Mouse (Mus musculus) lung, postnatal 10 days (tissue): ENCODE measurements at regions not wholly inside any gene's neighbourhood (a gene's known extent, or its start where the extent isn't known, plus 50 kb on each side); places are given as distances from the start of the nearest gene placed in this dataset.

Experiments used
- DNase-seq: peaks from one replicate; pipeline ENCODE4 v3.0.0; 2021

- no peak for DNase-seq
Observed at GRCm38 (mm10) chr1:144452141-144452540, 115.3 kb downstream of the Rgs21 start.

GRCm38 (mm10) chr1:144451731-144452130 lies 115.7 kb downstream of the Rgs21 start:
- DNase-seq: no peak

DNA sequence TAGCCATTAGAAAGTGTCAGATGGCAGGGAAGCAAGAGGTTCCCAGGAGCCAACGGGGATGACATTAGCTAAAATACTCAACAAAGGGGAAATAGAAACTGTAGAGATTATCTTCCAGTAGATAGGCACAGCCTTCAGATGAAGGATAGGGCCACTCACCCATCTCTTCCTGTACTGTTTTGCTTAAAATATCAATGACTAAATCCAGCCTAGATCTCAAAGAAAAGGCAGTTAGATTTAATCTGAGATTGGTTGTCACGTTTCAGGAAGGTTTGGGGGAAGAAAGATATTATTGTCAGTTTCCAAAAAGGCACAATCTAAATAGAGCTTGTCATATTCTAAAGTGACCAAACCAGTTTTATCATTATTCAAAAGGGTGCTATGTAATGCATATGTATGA lies 130.8 kb downstream of the Rgs21 start:
- DNase-seq: no peak

DNA sequence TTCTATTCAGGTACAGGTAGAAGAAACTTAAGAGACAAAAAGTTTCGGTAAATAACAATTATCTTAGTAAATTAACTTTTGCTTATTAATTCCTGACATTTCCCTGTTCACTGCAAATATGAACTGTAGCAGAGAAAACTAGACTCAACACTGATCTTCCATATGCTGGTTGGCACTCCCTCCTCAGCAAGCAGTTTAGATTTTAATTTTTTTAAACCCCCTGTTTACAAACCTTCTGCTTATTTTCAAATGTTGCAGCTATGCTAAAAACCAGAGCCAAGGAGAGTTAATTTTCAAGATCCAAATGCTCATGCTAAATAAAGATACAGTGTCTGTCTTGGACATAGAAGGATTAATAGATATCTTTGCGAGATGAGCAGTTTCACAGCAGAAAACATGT lies 134.7 kb downstream of the Rgs21 start:
- DNase-seq: no peak

DNA sequence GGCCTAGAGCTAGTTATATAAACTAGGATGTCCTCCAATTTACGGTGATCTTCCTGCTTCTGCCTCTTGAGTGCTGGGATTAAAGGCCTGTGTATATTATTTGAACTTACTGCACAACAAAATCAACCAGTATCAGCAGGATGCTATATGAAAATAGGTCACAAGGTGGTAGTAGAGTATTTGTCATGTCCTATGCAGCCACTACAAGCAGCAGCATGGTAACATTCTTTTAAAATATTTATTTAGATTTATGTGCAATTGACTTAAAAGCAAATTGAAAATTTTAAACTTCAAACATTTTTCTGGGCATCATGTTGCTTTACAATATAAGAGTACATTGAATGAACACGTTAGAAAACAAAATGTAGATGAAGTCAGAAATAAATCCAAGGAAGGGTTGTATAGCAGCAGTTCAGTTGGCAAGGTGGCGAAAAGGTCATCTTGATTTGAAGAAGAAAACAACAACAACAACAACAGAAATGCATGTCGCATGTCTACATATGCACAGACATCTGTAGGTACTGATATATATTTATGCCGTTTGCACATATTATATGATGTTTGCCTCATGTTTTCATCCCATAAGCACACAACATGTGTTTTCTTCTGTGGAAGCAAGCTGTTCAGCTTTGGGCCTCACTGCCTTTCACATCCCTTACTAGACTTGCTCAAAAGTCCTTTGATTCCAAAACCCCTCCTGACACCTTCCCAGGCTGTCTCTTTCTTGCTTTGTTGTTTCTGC lies 135.8 kb downstream of the Rgs21 start:
- no peak for DNase-seq

GRCm38 (mm10) chr1:144421374-144421773 lies 146.1 kb downstream of the Rgs21 start:
- no peak for DNase-seq

- peak; percentile 76 for DNase-seq
Observed at GRCm38 (mm10) chr1:144406387-144407383, 157.6 kb upstream of the Rgs1 start.

DNA sequence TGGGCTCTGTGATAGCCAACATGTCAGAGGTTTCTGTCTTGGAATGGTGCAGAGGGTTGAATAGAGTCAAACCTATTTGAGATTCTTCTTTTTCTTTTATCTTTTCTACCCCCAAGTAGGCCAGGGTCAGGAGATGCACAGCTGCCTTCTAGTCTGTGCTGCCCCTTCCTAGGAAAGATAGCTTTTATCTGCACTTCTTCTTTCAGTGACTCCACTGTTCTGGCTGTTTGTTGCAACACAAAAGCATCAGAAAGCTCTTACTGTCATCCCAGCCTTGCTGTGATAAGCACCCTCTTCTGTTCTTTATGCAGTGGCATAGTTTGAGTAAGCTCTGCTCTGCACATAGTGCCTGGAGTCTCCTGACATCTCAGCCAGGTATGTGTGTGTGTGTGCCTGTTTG lies 156.7 kb upstream of the Rgs1 start:
- DNase-seq: no peak

GRCm38 (mm10) chr1:144405031-144405430 lies 156.0 kb upstream of the Rgs1 start:
- no peak for DNase-seq

- DNase-seq: peak; percentile 6
Observed at GRCm38 (mm10) chr1:144379991-144380594, 131.1 kb upstream of the Rgs1 start.

- DNase-seq: no peak
Observed at GRCm38 (mm10) chr1:144374121-144374520, 125.1 kb upstream of the Rgs1 start.

DNA sequence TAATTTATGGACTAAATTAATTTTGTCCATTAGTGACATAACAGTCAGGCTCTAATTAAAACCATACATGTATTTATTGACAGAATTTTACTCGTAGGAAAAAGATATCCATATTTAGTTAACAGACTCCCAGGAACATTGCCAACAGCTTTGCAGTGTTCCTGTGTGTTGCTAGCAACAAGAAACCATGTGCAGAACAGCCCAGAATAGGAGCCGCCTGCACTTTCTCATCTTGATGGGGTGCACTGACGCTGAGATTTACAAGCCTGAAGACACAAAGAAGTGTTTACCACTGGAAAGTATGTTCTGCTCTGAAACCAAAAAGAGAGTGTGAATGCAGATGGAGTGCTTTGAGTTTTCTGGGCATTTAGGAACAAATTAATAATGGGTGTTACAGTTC lies 118.5 kb upstream of the Rgs1 start:
- DNase-seq: peak; percentile 34

GRCm38 (mm10) chr1:144355560-144356310 lies 106.7 kb upstream of the Rgs1 start:
- DNase-seq: no peak

- DNase-seq: no peak
Observed at GRCm38 (mm10) chr1:144355041-144355440, 106.0 kb upstream of the Rgs1 start.

DNA sequence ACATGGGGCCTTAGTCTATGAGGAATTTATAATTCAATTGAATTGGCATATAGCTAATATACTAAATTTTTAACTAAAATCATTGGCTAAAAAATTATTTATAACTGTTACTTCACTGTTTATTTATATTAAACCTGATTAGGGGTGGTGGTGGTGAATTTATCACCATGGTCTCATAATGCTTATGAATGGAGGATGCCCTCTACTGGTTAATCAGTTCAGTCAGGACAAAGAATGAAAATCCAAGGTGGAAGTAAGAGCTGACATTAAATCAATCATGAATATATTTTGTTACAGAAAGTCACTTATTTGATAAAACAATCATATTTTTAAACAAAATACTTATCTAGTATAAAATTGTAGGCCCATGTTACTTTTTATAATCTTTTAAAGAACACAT lies 104.3 kb upstream of the Rgs1 start:
- DNase-seq: no peak

- DNase-seq: no peak
Observed at GRCm38 (mm10) chr1:144343820-144344219, 94.8 kb upstream of the Rgs1 start.

- peak; percentile 51 for DNase-seq
Observed at GRCm38 (mm10) chr1:144343299-144343698, 94.3 kb upstream of the Rgs1 start.

- no peak for DNase-seq
Observed at GRCm38 (mm10) chr1:144337572-144337971, 88.5 kb upstream of the Rgs1 start.

DNA sequence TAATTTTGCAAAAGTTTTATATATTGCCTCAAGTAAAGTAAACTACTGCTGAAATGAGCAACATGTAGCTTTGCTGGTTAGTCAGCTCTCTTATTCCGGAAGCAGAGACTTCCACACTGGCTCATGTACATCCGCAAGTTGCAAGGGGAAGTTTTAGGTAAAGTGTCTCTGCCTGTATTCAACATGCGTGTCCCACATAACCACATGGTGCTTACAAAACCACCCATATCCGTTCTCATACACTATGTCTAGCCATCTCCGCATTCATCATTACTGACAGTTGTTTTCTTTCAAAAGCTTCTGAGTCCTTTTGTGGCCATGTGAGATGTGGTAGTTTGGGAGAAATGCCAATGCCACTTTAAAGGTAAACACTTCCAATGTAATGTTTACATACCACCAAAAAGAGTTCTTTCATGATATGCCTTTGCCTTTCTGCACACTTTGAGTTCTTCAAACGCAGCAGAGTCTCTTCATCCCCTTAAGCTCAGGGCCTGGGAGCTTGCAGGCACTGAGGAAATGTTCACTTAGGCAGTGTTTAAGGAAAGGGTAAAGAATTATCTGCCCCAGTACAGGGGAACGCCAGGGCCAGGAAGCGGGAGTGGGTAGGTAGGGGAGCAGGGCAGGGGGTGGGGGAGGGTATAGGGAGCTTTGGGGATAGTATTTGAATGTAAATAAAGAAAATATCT lies 81.5 kb upstream of the Rgs1 start:
- peak; percentile 33 for DNase-seq

DNA sequence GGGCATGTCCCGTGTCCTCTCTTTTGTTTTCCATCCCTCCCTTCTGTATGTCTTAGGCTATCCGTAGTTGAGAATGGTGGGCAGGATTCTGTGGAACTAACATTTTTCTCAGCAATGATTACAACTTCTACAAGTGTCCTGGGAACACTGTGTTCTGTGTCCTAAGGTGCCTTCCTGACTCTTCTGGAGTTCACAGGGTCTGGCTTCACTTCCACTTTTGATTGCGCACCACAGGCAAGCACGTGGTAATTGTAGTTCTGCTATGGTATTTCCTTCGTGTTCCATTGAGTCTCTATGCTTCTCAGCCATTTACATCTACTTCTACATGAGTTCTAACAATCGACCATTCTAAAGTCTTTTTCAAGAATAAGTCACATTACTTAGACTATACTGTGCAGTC lies 70.4 kb upstream of the Rgs1 start:
- no peak for DNase-seq

- DNase-seq: no peak
Observed at GRCm38 (mm10) chr1:144318289-144318688, 69.2 kb upstream of the Rgs1 start.

- no peak for DNase-seq
Observed at GRCm38 (mm10) chr1:144317560-144317959, 68.5 kb upstream of the Rgs1 start.
